Mouse (Mus musculus) bone marrow macrophage, adult 2 months (primary cell): ENCODE measurements around the gene Aars2. TPM values are rescaled to one million over a fixed set of nuclear protein-coding genes. Genes with fewer than 3 reads are reported as not detected.

Experiments used
- H3K27ac ChIP-seq: 2 replicates; pipeline ENCODE4 v1.5.1; 2012; ENCODE audit warnings: low read depth, low read length; ENCODE audit not compliant: insufficient read depth
- H3K4me1 ChIP-seq: 2 replicates; pipeline ENCODE4 v1.6.1; 2012; ENCODE audit warnings: low read length; ENCODE audit not compliant: control insufficient read depth, insufficient read depth
- H3K4me3 ChIP-seq: 2 replicates; pipeline ENCODE4 v1.5.1; 2012; ENCODE audit warnings: mild to moderate bottlenecking, low read length, moderate library complexity; ENCODE audit not compliant: insufficient read depth
- CTCF ChIP-seq: IDR thresholded peaks from 2 replicates; pipeline ENCODE4 v1.5.1; 2012; ENCODE audit warnings: low read depth, mild to moderate bottlenecking, low read length, moderate library complexity
- POLR2A ChIP-seq: IDR thresholded peaks from 2 replicates; pipeline ENCODE4 v1.6.1; 2012; ENCODE audit warnings: mild to moderate bottlenecking, low read depth, low read length, borderline replicate concordance
- polyA plus RNA-seq: library from polyadenylated mRNA; stranded (reverse); fragments of >200 nt; gene quantifications from 2 replicates; pipeline ENCODE4 v1.2.4, GENCODE M21; 2012; ENCODE audit not compliant: missing spikeins, insufficient read depth, insufficient read length

Gene Aars2
- polyA plus RNA-seq, 1 experiment, result 4.8 TPM

DNA sequence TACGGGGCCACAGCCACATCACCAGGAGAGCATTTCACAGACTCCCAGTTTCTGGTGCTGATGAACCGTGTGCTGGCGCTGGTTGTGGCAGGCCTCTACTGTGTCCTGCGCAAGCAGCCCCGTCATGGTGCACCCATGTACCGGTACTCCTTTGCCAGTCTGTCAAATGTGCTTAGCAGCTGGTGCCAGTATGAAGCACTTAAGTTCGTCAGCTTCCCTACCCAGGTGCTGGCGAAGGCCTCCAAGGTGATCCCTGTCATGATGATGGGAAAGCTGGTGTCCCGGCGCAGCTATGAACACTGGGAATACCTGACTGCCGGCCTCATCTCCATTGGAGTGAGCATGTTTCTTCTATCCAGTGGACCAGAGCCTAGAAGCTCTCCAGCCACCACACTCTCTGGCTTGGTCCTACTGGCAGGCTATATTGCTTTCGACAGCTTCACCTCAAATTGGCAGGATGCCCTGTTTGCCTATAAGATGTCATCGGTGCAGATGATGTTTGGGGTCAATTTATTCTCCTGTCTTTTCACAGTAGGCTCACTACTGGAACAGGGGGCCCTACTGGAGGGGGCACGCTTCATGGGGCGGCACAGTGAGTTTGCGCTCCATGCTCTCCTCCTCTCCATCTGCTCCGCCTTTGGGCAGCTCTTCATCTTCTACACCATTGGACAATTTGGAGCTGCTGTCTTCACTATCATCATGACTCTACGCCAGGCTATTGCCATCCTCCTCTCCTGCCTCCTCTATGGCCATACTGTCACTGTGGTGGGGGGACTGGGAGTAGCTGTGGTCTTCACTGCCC, 59.9 kb downstream of the Aars2 start:
- Histone ChIP-seq H3K4me1 (peaks cover 40% of the 10 kb centered on the region), H3K27ac (no peak overlapping the region), H3K4me3 (no peak overlapping the region)
- TF ChIP-seq CTCF, result no peak
- TF ChIP-seq POLR2A, result no peak

DNA sequence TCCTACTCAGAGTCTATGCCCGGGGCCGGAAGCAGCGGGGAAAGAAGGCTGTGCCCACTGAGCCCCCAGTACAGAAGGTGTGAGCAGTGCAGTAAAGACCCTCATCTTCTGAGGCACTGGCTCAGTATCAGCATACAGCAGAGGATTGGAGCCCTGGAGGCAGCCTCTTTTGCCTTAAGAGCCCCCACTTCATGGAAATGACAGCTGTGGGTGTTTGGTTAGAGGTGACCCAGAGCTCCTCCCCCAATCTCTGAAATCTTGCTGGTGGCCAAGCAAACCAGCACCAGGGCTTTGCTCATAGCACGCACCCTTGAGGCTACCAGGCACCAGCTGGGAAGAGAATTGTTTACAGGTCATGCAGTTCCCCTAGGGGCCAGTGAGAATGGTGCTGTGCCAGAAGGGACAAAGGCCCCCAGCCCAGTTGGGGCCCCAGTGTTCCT, 60.5 kb downstream of the Aars2 start:
- no peak for TF ChIP-seq POLR2A
- no peak for TF ChIP-seq CTCF
- H3K4me3 ChIP-seq, result no peak overlapping the region
- no peak overlapping the region for H3K27ac ChIP-seq
- H3K4me1 ChIP-seq, result peaks cover 40% of the 10 kb centered on the region

DNA sequence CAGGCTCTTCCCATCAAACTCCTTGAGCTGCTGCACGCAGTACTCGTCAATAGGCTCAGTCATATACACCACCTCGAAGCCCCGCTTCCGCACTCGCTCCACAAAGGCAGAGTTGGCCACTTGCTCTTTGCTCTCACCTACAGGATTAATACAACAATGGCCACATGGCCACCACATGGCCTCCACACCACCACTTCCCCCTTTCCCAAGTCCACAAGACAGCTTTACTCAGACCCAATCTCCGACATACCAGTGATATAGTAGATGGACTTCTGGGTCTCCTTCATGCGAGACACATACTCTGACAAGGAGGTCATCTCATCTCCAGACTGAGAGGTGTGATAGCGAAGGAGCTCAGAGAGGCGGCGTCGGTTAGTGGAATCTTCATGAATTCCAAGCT, 62.3 kb downstream of the Aars2 start:
- peaks cover 34% of the 10 kb centered on the region for H3K4me1 ChIP-seq
- H3K27ac ChIP-seq, result peak overlapping the region; percentile 1
- TF ChIP-seq CTCF (no peak), POLR2A (no peak)
- no peak overlapping the region for H3K4me3 ChIP-seq

DNA sequence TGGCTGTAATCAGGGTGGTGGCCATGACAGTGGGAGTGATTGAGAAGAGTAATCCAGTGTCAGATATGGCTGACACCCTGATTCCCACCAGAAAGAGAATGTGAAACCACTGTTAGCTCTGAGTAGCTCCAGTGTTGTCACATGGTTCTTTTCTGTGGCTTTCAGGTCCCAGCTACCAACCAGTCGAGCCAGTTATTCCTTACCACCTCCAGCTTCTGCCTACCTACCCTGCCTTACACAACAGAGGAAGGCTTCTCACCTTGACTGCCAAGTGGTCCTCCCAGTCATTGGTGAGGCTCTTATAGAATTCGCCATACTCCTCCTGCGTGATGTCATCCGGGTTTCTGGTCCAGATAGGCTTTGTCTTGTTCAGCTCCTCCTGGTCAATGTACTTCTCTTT, 63.4 kb downstream of the Aars2 start:
- no peak overlapping the region for H3K27ac ChIP-seq
- no peak overlapping the region for H3K4me3 ChIP-seq
- peaks cover 39% of the 10 kb centered on the region for H3K4me1 ChIP-seq
- TF ChIP-seq POLR2A, result no peak
- TF ChIP-seq CTCF, result no peak

Other genes with a start within 250 kb of the Aars2 start
- gene Cdc5l, start 73.1 kb upstream of the Aars2 start, polyA plus RNA-seq, result 54.0 and 55.4 TPM in 2 replicates
- gene Spats1, start 31.4 kb upstream of the Aars2 start, polyA plus RNA-seq, result not detected in 2 replicates
- not detected in 2 replicates for gene Tcte1, start 16.6 kb downstream of the Aars2 start, polyA plus RNA-seq
- not detected in 2 replicates for gene Tmem151b, start 42.8 kb downstream of the Aars2 start, polyA plus RNA-seq
- 27.0 and 30.8 TPM in 2 replicates for gene Nfkbie, start 48.9 kb downstream of the Aars2 start, polyA plus RNA-seq
- gene Slc35b2, start 57.0 kb downstream of the Aars2 start, polyA plus RNA-seq, result 73.7 and 83.1 TPM in 2 replicates
- 586 and 617 TPM in 2 replicates for gene Hsp90ab1, start 66.4 kb downstream of the Aars2 start, polyA plus RNA-seq
- 88.6 and 93.9 TPM in 2 replicates for gene Slc29a1, start 92.8 kb downstream of the Aars2 start, polyA plus RNA-seq
- gene Mymx, start 95.3 kb downstream of the Aars2 start, polyA plus RNA-seq, result not detected in 2 replicates
- gene Capn11, start 152.5 kb downstream of the Aars2 start, polyA plus RNA-seq, result 1.5 and 1.7 TPM in 2 replicates
- gene Mrpl14, start 179.5 kb downstream of the Aars2 start, polyA plus RNA-seq, result 73.3 and 73.4 TPM in 2 replicates
- 20.0 and 21.2 TPM in 2 replicates for gene Tmem63b, start 180.1 kb downstream of the Aars2 start, polyA plus RNA-seq
- gene 1600014C23Rik, start 227.0 kb downstream of the Aars2 start, polyA plus RNA-seq, result not detected in 2 replicates